Mouse (Mus musculus) cerebellum, adult 2 months (tissue): Measurements from ENCODE around the gene Krba1.

ENCODE experiments used
- CTCF ChIP-seq: fragments of 200-500 bp; IDR thresholded peaks from 2 replicates; pipeline ENCODE4 v1.5.1; 2011; ENCODE audit warnings: low read depth, mild to moderate bottlenecking, control low read depth, low read length, moderate library complexity, borderline replicate concordance; ENCODE audit not compliant: insufficient read depth
- POLR2A ChIP-seq: fragments of 200-500 bp; IDR thresholded peaks from 2 replicates; pipeline ENCODE4 v1.6.1; 2011; ENCODE audit warnings: low read length, control low read depth, borderline replicate concordance; ENCODE audit not compliant: insufficient read depth

GRCm38 (mm10) chr6:48444310-48445180 is 49.2 kb downstream of the Krba1 start:
- TF ChIP-seq CTCF (no peak), POLR2A (no peak)
